Mouse (Mus musculus) erythroid progenitor cell, adult 5-6 weeks (primary cell): ENCODE results near the gene Olfr64. TPM values are rescaled to one million over a fixed set of nuclear protein-coding genes. Genes with fewer than 3 reads are reported as not detected.
A peak's percentile ranks its signal among the peaks of the same experiment; 100 is the strongest.

Source experiments
- ATAC-seq: replicated peaks from 2 replicates; pipeline ENCODE4 v1.8.0; 2016; ENCODE audit warnings: moderate number of reproducible peaks, mild to moderate bottlenecking, moderate TSS enrichment, inconsistent platforms; ENCODE audit not compliant: poor library complexity, low FRiP score, severe bottlenecking
- total RNA-seq, 2 experiments: library from RNA; stranded (forward) in 1 of 2; stranded (reverse) in 1 of 2; fragments of 150-400 nt in 1 of 2; fragments of 186-747, 209-891 nt in 1 of 2; gene quantifications; 2 replicates each; pipeline versions ENCODE4 v1.2.3 to v1.2.4; 2015 to 2017; ENCODE audit warnings: low replicate concordance in 2 of 2

Olfr64 gene
- total RNA-seq, 2 experiments from 2014 or later, result not detected

DNA sequence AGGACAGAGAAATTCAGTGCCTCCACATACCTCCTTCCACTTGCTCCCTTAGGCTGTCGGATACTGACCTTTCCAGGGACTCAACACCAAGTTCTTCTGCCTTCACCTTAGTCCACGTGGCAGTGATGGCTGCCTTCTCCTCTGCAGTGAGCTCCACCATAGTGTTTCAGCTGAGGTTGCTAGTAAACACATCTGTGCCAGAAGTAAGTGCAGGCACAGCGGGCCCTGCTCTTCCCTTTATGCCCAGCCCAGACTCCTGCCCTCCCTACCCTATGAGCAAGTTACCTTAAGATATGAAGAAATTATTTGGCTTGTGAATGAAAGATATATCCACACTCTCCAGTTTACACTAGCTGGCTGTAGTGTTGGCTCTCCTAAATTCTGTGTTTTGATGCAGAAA, 54.0 kb downstream of the Olfr64 start, which contains the start of gene Hbb-bh2:
Gene Hbb-bh2 (minus strand): TSS at position 253 of the 400 bp plus-strand sequence.
- peak; percentile 57 for ATAC-seq

Other genes with a start within 250 kb of the Olfr64 start
Only the 30 nearest of the 33 such genes appear.
- gene Olfr623, start 230.8 kb downstream of the Olfr64 start, total RNA-seq (2015; ENCODE audit: low replicate concordance), result not detected in 2 replicates
- gene Olfr623, start 230.8 kb downstream of the Olfr64 start, total RNA-seq (2017; ENCODE audit: low replicate concordance), result not detected in 2 replicates
- not detected in 2 replicates for gene Olfr624, start 223.3 kb downstream of the Olfr64 start, total RNA-seq (2015; ENCODE audit: low replicate concordance)
- gene Olfr624, start 223.3 kb downstream of the Olfr64 start, total RNA-seq (2017; ENCODE audit: low replicate concordance), result under 0.01 and 0.13 TPM in 2 replicates
- not detected in 2 replicates for gene Olfr625-ps1, start 211.8 kb downstream of the Olfr64 start, total RNA-seq (2015; ENCODE audit: low replicate concordance)
- not detected in 2 replicates for gene Olfr625-ps1, start 211.8 kb downstream of the Olfr64 start, total RNA-seq (2017; ENCODE audit: low replicate concordance)
- not detected in 2 replicates for gene Olfr243, start 179.8 kb downstream of the Olfr64 start, total RNA-seq (2015; ENCODE audit: low replicate concordance)
- not detected in 2 replicates for gene Olfr243, start 179.8 kb downstream of the Olfr64 start, total RNA-seq (2017; ENCODE audit: low replicate concordance)
- not detected in 2 replicates for gene Olfr628, start 164.1 kb downstream of the Olfr64 start, total RNA-seq (2015; ENCODE audit: low replicate concordance)
- not detected in 2 replicates for gene Olfr628, start 164.1 kb downstream of the Olfr64 start, total RNA-seq (2017; ENCODE audit: low replicate concordance)
- gene Olfr629, start 149.5 kb downstream of the Olfr64 start, total RNA-seq (2015; ENCODE audit: low replicate concordance), result not detected in 2 replicates
- not detected in 2 replicates for gene Olfr629, start 149.5 kb downstream of the Olfr64 start, total RNA-seq (2017; ENCODE audit: low replicate concordance)
- gene Olfr630, start 137.2 kb downstream of the Olfr64 start, total RNA-seq (2015; ENCODE audit: low replicate concordance), result not detected in 2 replicates
- gene Olfr630, start 137.2 kb downstream of the Olfr64 start, total RNA-seq (2017; ENCODE audit: low replicate concordance), result not detected in 2 replicates
- gene Olfr69, start 122.9 kb downstream of the Olfr64 start, total RNA-seq (2015; ENCODE audit: low replicate concordance), result 0.84 and 2.5 TPM in 2 replicates
- 1.7 TPM in 1 of 2 replicates, not detected in the other for gene Olfr69, start 122.9 kb downstream of the Olfr64 start, total RNA-seq (2017; ENCODE audit: low replicate concordance)
- gene Olfr68, start 114.8 kb downstream of the Olfr64 start, total RNA-seq (2015; ENCODE audit: low replicate concordance), result 2.9 TPM in 1 of 2 replicates, not detected in the other
- gene Olfr68, start 114.8 kb downstream of the Olfr64 start, total RNA-seq (2017; ENCODE audit: low replicate concordance), result 0.83 and 2.8 TPM in 2 replicates
- gene Olfr67, start 102.7 kb downstream of the Olfr64 start, total RNA-seq (2015; ENCODE audit: low replicate concordance), result 0.84 TPM in 1 of 2 replicates, not detected in the other
- 1.5 and 3.3 TPM in 2 replicates for gene Olfr67, start 102.7 kb downstream of the Olfr64 start, total RNA-seq (2017; ENCODE audit: low replicate concordance)
- 26,042 and 29,427 TPM in 2 replicates for gene Hbb-bt, start 80.5 kb downstream of the Olfr64 start, total RNA-seq (2015; ENCODE audit: low replicate concordance)
- 7,139 and 8,294 TPM in 2 replicates for gene Hbb-bt, start 80.5 kb downstream of the Olfr64 start, total RNA-seq (2017; ENCODE audit: low replicate concordance)
- 118,402 and 120,100 TPM in 2 replicates for gene Hbb-bs, start 66.4 kb downstream of the Olfr64 start, total RNA-seq (2015; ENCODE audit: low replicate concordance)
- gene Hbb-bs, start 66.4 kb downstream of the Olfr64 start, total RNA-seq (2017; ENCODE audit: low replicate concordance), result 41,622 and 62,915 TPM in 2 replicates
- not detected in 2 replicates for gene Hbb-bh2, start 54.0 kb downstream of the Olfr64 start, total RNA-seq (2015; ENCODE audit: low replicate concordance)
- gene Hbb-bh2, start 54.0 kb downstream of the Olfr64 start, total RNA-seq (2017; ENCODE audit: low replicate concordance), result not detected in 2 replicates
- not detected in 2 replicates for gene Hbb-bh1, start 51.3 kb downstream of the Olfr64 start, total RNA-seq (2015; ENCODE audit: low replicate concordance)
- not detected in 2 replicates for gene Hbb-bh1, start 51.3 kb downstream of the Olfr64 start, total RNA-seq (2017; ENCODE audit: low replicate concordance)
- gene Hbb-y, start 41.3 kb downstream of the Olfr64 start, total RNA-seq (2015; ENCODE audit: low replicate concordance), result not detected in 2 replicates
- not detected in 2 replicates for gene Hbb-y, start 41.3 kb downstream of the Olfr64 start, total RNA-seq (2017; ENCODE audit: low replicate concordance)
- not detected in 2 replicates for gene Olfr66, start 8.2 kb downstream of the Olfr64 start, total RNA-seq (2015; ENCODE audit: low replicate concordance)
- gene Olfr66, start 8.2 kb downstream of the Olfr64 start, total RNA-seq (2017; ENCODE audit: low replicate concordance), result not detected in 2 replicates
- gene Olfr65, start 9.0 kb upstream of the Olfr64 start, total RNA-seq (2015; ENCODE audit: low replicate concordance), result not detected in 2 replicates
- gene Olfr65, start 9.0 kb upstream of the Olfr64 start, total RNA-seq (2017; ENCODE audit: low replicate concordance), result not detected in 2 replicates
- not detected in 2 replicates for gene Olfr631, start 34.3 kb upstream of the Olfr64 start, total RNA-seq (2015; ENCODE audit: low replicate concordance)
- gene Olfr631, start 34.3 kb upstream of the Olfr64 start, total RNA-seq (2017; ENCODE audit: low replicate concordance), result not detected in 2 replicates
- gene Olfr632, start 39.9 kb upstream of the Olfr64 start, total RNA-seq (2015; ENCODE audit: low replicate concordance), result not detected in 2 replicates
- not detected in 2 replicates for gene Olfr632, start 39.9 kb upstream of the Olfr64 start, total RNA-seq (2017; ENCODE audit: low replicate concordance)
- not detected in 2 replicates for gene Olfr633, start 50.0 kb upstream of the Olfr64 start, total RNA-seq (2015; ENCODE audit: low replicate concordance)
- gene Olfr633, start 50.0 kb upstream of the Olfr64 start, total RNA-seq (2017; ENCODE audit: low replicate concordance), result 0.15 TPM in 1 of 2 replicates, not detected in the other
- gene Olfr635, start 76.7 kb upstream of the Olfr64 start, total RNA-seq (2015; ENCODE audit: low replicate concordance), result not detected in 2 replicates
- not detected in 2 replicates for gene Olfr635, start 76.7 kb upstream of the Olfr64 start, total RNA-seq (2017; ENCODE audit: low replicate concordance)
- gene Olfr638, start 104.3 kb upstream of the Olfr64 start, total RNA-seq (2015; ENCODE audit: low replicate concordance), result not detected in 2 replicates
- gene Olfr638, start 104.3 kb upstream of the Olfr64 start, total RNA-seq (2017; ENCODE audit: low replicate concordance), result not detected in 2 replicates
- gene Olfr639, start 122.8 kb upstream of the Olfr64 start, total RNA-seq (2015; ENCODE audit: low replicate concordance), result not detected in 2 replicates
- not detected in 2 replicates for gene Olfr639, start 122.8 kb upstream of the Olfr64 start, total RNA-seq (2017; ENCODE audit: low replicate concordance)
- not detected in 2 replicates for gene Olfr640, start 131.1 kb upstream of the Olfr64 start, total RNA-seq (2015; ENCODE audit: low replicate concordance)
- gene Olfr640, start 131.1 kb upstream of the Olfr64 start, total RNA-seq (2017; ENCODE audit: low replicate concordance), result not detected in 2 replicates
- not detected in 2 replicates for gene Olfr641, start 141.0 kb upstream of the Olfr64 start, total RNA-seq (2015; ENCODE audit: low replicate concordance)
- gene Olfr641, start 141.0 kb upstream of the Olfr64 start, total RNA-seq (2017; ENCODE audit: low replicate concordance), result not detected in 2 replicates
- not detected in 2 replicates for gene Olfr642, start 158.2 kb upstream of the Olfr64 start, total RNA-seq (2015; ENCODE audit: low replicate concordance)
- gene Olfr642, start 158.2 kb upstream of the Olfr64 start, total RNA-seq (2017; ENCODE audit: low replicate concordance), result not detected in 2 replicates
- not detected in 2 replicates for gene 4930516K23Rik, start 167.0 kb upstream of the Olfr64 start, total RNA-seq (2015; ENCODE audit: low replicate concordance)
- not detected in 2 replicates for gene 4930516K23Rik, start 167.0 kb upstream of the Olfr64 start, total RNA-seq (2017; ENCODE audit: low replicate concordance)
- gene Olfr644, start 177.4 kb upstream of the Olfr64 start, total RNA-seq (2015; ENCODE audit: low replicate concordance), result not detected in 2 replicates
- gene Olfr644, start 177.4 kb upstream of the Olfr64 start, total RNA-seq (2017; ENCODE audit: low replicate concordance), result not detected in 2 replicates
- gene Olfr645, start 191.0 kb upstream of the Olfr64 start, total RNA-seq (2015; ENCODE audit: low replicate concordance), result not detected in 2 replicates
- gene Olfr645, start 191.0 kb upstream of the Olfr64 start, total RNA-seq (2017; ENCODE audit: low replicate concordance), result not detected in 2 replicates
- not detected in 2 replicates for gene Olfr646, start 210.4 kb upstream of the Olfr64 start, total RNA-seq (2015; ENCODE audit: low replicate concordance)
- not detected in 2 replicates for gene Olfr646, start 210.4 kb upstream of the Olfr64 start, total RNA-seq (2017; ENCODE audit: low replicate concordance)